In the genomic region with DNA sequence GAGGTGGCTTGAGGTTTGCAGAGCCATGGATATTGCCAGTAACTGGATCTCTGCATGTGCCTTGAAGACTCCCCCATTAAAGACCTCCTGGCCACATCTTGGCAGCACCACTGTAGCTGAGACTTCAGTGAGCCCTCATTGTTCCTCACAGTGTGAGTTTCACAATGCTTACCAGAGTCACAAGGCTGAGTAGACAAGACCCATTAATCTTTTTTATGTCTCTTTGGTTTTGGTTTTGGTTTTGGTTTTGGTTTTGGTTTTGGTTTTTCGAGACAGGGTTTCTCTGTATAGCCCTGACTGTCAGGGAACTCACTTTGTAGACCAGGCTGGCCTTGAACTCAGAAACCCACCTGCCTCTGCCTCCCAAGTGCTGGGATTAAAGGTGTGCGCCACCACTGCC, we compare ENCODE assay signal across 1 mouse cellular context. TPM values are rescaled to one million over a fixed set of nuclear protein-coding genes. Genes with fewer than 3 reads are reported as not detected.
"Had no signal": no experiment of that assay in that cellular context is flagged by ENCODE, and none has a peak within 500 bp of the region (broad histone marks: within the 10 kb centered on the region; RNA-seq: fewer than 3 reads in every experiment).

No protein-coding gene starts in this region.

RNA-seq across cellular contexts. Expression of a gene that starts 32.8 kb away (rescaled TPM):
- total RNA-seq: monocyte, adult 5-6 weeks had no signal
